Mouse (Mus musculus): ENCODE measurements around the gene Sh3bp5.

GRCm38 (mm10) chr14:31462886-31463285 lies 27.0 kb upstream of the Sh3bp5 start:
- TF ChIP-seq CTCF (IDR thresholded peaks at IDR 0.05; ENCODE audit: low read depth, low read length) (no peak), TAL1 (conservative IDR thresholded peaks at IDR 0.05; ENCODE audit: low read depth, low read length) (no peak), GATA1 (IDR thresholded peaks at IDR 0.05; ENCODE audit: borderline replicate concordance, low read length) (no peak), POLR2AphosphoS5 (IDR thresholded peaks at IDR 0.05; ENCODE audit: insufficient replicate concordance, low read depth, low read length) (no peak)

Measured in G1E (cell line).